Mouse (Mus musculus): ENCODE data around the gene Gimap8. TPM values are rescaled to one million over a fixed set of nuclear protein-coding genes. Genes with fewer than 3 reads are reported as not detected.
A peak's percentile ranks its signal among the peaks of the same experiment; 100 is the strongest.

Gimap8 gene
- polyA plus RNA-seq, 2 experiments, result 0.70 to 2.3 TPM

GRCm38 (mm10) chr6:48628808-48629660 lies 18.0 kb upstream of the Gimap8 start:
- H3K9ac ChIP-seq (ENCODE audit: low read depth, low read length, severe bottlenecking), result peak overlapping the region; percentile 50
- H3K36me3 ChIP-seq (ENCODE audit: control insufficient read depth, insufficient read depth, low read length), result no peaks in the 10 kb centered on the region
- no peak for DNase-seq (ENCODE audit: low spot score)
- H3K4me2 ChIP-seq (replicated peaks; ENCODE audit: low read depth, low read length, severe bottlenecking), result peak overlapping the region; percentile 79
- peak overlapping the region; percentile 43 for H3K4me3 ChIP-seq (replicated peaks; ENCODE audit: low read length)
- no peak overlapping the region for H3K27ac ChIP-seq (replicated peaks; ENCODE audit: low read depth, low read length)
- H3K9me3 ChIP-seq (ENCODE audit: control insufficient read depth, low read length), result no peaks in the 10 kb centered on the region
- peaks cover 30% of the 10 kb centered on the region for H3K27me3 ChIP-seq (ENCODE audit: control insufficient read depth, insufficient read depth, low read length)
- H3K4me1 ChIP-seq (ENCODE audit: control insufficient read depth, insufficient read depth, low read length), result no peaks in the 10 kb centered on the region
- peak; percentile 23; the same call in 1 of the 2 replicates for ATAC-seq (ENCODE audit: low FRiP score, low read depth)
- no peak for TF ChIP-seq POLR2A (IDR thresholded peaks at IDR 0.05; ENCODE audit: borderline replicate concordance, extremely low read depth, insufficient read depth, insufficient read length)
- 12% methylated on average over 35 of the region's 54 CpGs for WGBS

GRCm38 (mm10) chr6:48629661-48630034 lies 17.4 kb upstream of the Gimap8 start:
- 10% methylated on average over 13 of the region's 13 CpGs for WGBS
- H3K27ac ChIP-seq (replicated peaks; ENCODE audit: low read depth, low read length), result no peak overlapping the region
- no peaks in the 10 kb centered on the region for H3K36me3 ChIP-seq (ENCODE audit: control insufficient read depth, insufficient read depth, low read length)
- peak overlapping the region; percentile 79 for H3K4me2 ChIP-seq (replicated peaks; ENCODE audit: low read depth, low read length, severe bottlenecking)
- ATAC-seq (ENCODE audit: low FRiP score, low read depth) (0 out of 2 replicates have a peak, but pooled peaks have one; percentile 13), DNase-seq (ENCODE audit: low spot score) (no peak)
- no peaks in the 10 kb centered on the region for H3K9me3 ChIP-seq (ENCODE audit: control insufficient read depth, low read length)
- H3K27me3 ChIP-seq (ENCODE audit: control insufficient read depth, insufficient read depth, low read length), result peaks cover 30% of the 10 kb centered on the region
- peak overlapping the region; percentile 43 for H3K4me3 ChIP-seq (replicated peaks; ENCODE audit: low read length)
- H3K4me1 ChIP-seq (ENCODE audit: control insufficient read depth, insufficient read depth, low read length), result no peaks in the 10 kb centered on the region
- TF ChIP-seq POLR2A (IDR thresholded peaks at IDR 0.05; ENCODE audit: borderline replicate concordance, extremely low read depth, insufficient read depth, insufficient read length), result no peak
- peak overlapping the region; percentile 50 for H3K9ac ChIP-seq (ENCODE audit: low read depth, low read length, severe bottlenecking)

GRCm38 (mm10) chr6:48630831-48631230 lies 16.2 kb upstream of the Gimap8 start:
- Histone ChIP-seq H3K36me3 (ENCODE audit: control insufficient read depth, insufficient read depth, low read length) (no peaks in the 10 kb centered on the region), H3K4me3 (replicated peaks; ENCODE audit: low read length) (no peak overlapping the region), H3K27ac (replicated peaks; ENCODE audit: low read depth, low read length) (no peak overlapping the region), H3K4me2 (replicated peaks; ENCODE audit: low read depth, low read length, severe bottlenecking) (no peak overlapping the region), H3K9ac (ENCODE audit: low read depth, low read length, severe bottlenecking) (no peak overlapping the region), H3K9me3 (ENCODE audit: control insufficient read depth, low read length) (no peaks in the 10 kb centered on the region), H3K27me3 (ENCODE audit: control insufficient read depth, insufficient read depth, low read length) (peaks cover 30% of the 10 kb centered on the region), H3K4me1 (ENCODE audit: control insufficient read depth, insufficient read depth, low read length) (no peaks in the 10 kb centered on the region)
- no peak for DNase-seq (ENCODE audit: low spot score)
- no peak for ATAC-seq (ENCODE audit: low FRiP score, low read depth)
- TF ChIP-seq POLR2A (IDR thresholded peaks at IDR 0.05; ENCODE audit: borderline replicate concordance, extremely low read depth, insufficient read depth, insufficient read length), result no peak
- WGBS, result 85% methylated on average over 8 of the region's 8 CpGs

- Histone ChIP-seq H3K9ac (ENCODE audit: low read depth, low read length, severe bottlenecking) (no peak overlapping the region), H3K4me2 (replicated peaks; ENCODE audit: low read depth, low read length, severe bottlenecking) (no peak overlapping the region), H3K27me3 (ENCODE audit: control insufficient read depth, insufficient read depth, low read length) (no peaks in the 10 kb centered on the region), H3K9me3 (ENCODE audit: control insufficient read depth, low read length) (no peaks in the 10 kb centered on the region), H3K27ac (replicated peaks; ENCODE audit: low read depth, low read length) (no peak overlapping the region), H3K36me3 (ENCODE audit: control insufficient read depth, insufficient read depth, low read length) (no peaks in the 10 kb centered on the region), H3K4me3 (replicated peaks; ENCODE audit: low read length) (no peak overlapping the region), H3K4me1 (ENCODE audit: control insufficient read depth, insufficient read depth, low read length) (no peaks in the 10 kb centered on the region)
- no peak for TF ChIP-seq POLR2A (IDR thresholded peaks at IDR 0.05; ENCODE audit: borderline replicate concordance, extremely low read depth, insufficient read depth, insufficient read length)
- WGBS, result 77% methylated on average over 2 of the region's 2 CpGs
- ATAC-seq (ENCODE audit: low FRiP score, low read depth), result no peak
- DNase-seq (ENCODE audit: low spot score), result no peak
Observed at GRCm38 (mm10) chr6:48635105-48635504, 11.9 kb upstream of the Gimap8 start.

GRCm38 (mm10) chr6:48636515-48636914 lies 10.5 kb upstream of the Gimap8 start:
- no peak for TF ChIP-seq POLR2A (IDR thresholded peaks at IDR 0.05; ENCODE audit: borderline replicate concordance, extremely low read depth, insufficient read depth, insufficient read length)
- Histone ChIP-seq H3K4me2 (replicated peaks; ENCODE audit: low read depth, low read length, severe bottlenecking) (no peak overlapping the region), H3K4me3 (replicated peaks; ENCODE audit: low read length) (no peak overlapping the region), H3K4me1 (ENCODE audit: control insufficient read depth, insufficient read depth, low read length) (no peaks in the 10 kb centered on the region), H3K36me3 (ENCODE audit: control insufficient read depth, insufficient read depth, low read length) (no peaks in the 10 kb centered on the region), H3K9me3 (ENCODE audit: control insufficient read depth, low read length) (no peaks in the 10 kb centered on the region), H3K27ac (replicated peaks; ENCODE audit: low read depth, low read length) (no peak overlapping the region), H3K27me3 (ENCODE audit: control insufficient read depth, insufficient read depth, low read length) (no peaks in the 10 kb centered on the region), H3K9ac (ENCODE audit: low read depth, low read length, severe bottlenecking) (no peak overlapping the region)
- ATAC-seq (ENCODE audit: low FRiP score, low read depth), result no peak
- DNase-seq (ENCODE audit: low spot score), result no peak
- 60% methylated on average over 6 of the region's 6 CpGs for WGBS

All from limb, embryonic 14.5 days (tissue).